ENCODE assay signal across 13 mouse cellular contexts in genomic region chr9:98976520-98976919, GRCm38 (mm10). TPM values are rescaled to one million over a fixed set of nuclear protein-coding genes. Genes with fewer than 3 reads are reported as not detected.
DNase-seq lines count a peak whose midpoint lies in the region; ATAC-seq and TF ChIP-seq lines count a peak whose summit lies in the region.
"Had no signal": no experiment of that assay in that cellular context is flagged by ENCODE, and none has a peak within 500 bp of the region (broad histone marks: within the 10 kb centered on the region; RNA-seq: fewer than 3 reads in every experiment).

No protein-coding gene starts in this region.

- peaks cover 37% of the 10 kb centered on the region for H3K27me3 ChIP-seq in hindbrain, postnatal 0 days (ENCODE audit: insufficient read depth, low read length)
- H3K27me3 ChIP-seq in hindbrain, embryonic 11.5 days (ENCODE audit: control insufficient read depth, insufficient read depth, low read length) = peaks cover 39% of the 10 kb centered on the region
- H3K27me3 ChIP-seq in ES-Bruce4 (ENCODE audit: control insufficient read depth, insufficient read depth, low read length, poor library complexity, severe bottlenecking) = peaks cover 10% of the 10 kb centered on the region
- H3K27me3 ChIP-seq in intestine, postnatal 0 days (replicated peaks; ENCODE audit: control insufficient read depth, insufficient read depth, low read length) = peaks cover 59% of the 10 kb centered on the region
- H3K27me3 ChIP-seq in hindbrain, embryonic 12.5 days = peaks cover 60% of the 10 kb centered on the region

- H3K4me2 ChIP-seq in hindbrain, postnatal 0 days (ENCODE audit: low read depth, low read length) = no peak overlapping the region
- no peak overlapping the region for H3K4me2 ChIP-seq in hindbrain, embryonic 11.5 days (replicated peaks; ENCODE audit: low read depth, low read length)
- H3K4me2 ChIP-seq in intestine, postnatal 0 days (replicated peaks; ENCODE audit: low read depth) = no peak overlapping the region
- no peak overlapping the region for H3K4me2 ChIP-seq in hindbrain, embryonic 12.5 days (replicated peaks)
- H3K4me2 ChIP-seq: hindbrain, embryonic 14.5 days; lung, embryonic 15.5 days had no signal

- no peak overlapping the region for H3K9ac ChIP-seq in hindbrain, postnatal 0 days (replicated peaks; ENCODE audit: low read length)
- H3K9ac ChIP-seq in hindbrain, embryonic 11.5 days (ENCODE audit: low read depth, low read length) = no peak overlapping the region
- no peak overlapping the region for H3K9ac ChIP-seq in ES-Bruce4 (ENCODE audit: low read depth, poor library complexity, severe bottlenecking)
- H3K9ac ChIP-seq in intestine, postnatal 0 days (ENCODE audit: low read depth, low read length) = no peak overlapping the region
- H3K9ac ChIP-seq in hindbrain, embryonic 12.5 days = no peak overlapping the region
- H3K9ac ChIP-seq: hindbrain, embryonic 14.5 days; lung, embryonic 15.5 days had no signal

- 47% methylated on average over 5 of the region's 5 CpGs for WGBS in hindbrain, postnatal 0 days
- WGBS in hindbrain, embryonic 11.5 days = 50% methylated on average over 5 of the region's 5 CpGs
- WGBS in intestine, postnatal 0 days = 41% methylated on average over 5 of the region's 5 CpGs
- 44% methylated on average over 5 of the region's 5 CpGs for WGBS in hindbrain, embryonic 12.5 days

- peak; percentile 76 for TF ChIP-seq CTCF in hindbrain, postnatal 0 days (IDR thresholded peaks at IDR 0.05; ENCODE audit: low read depth)
- peak; percentile 64 for TF ChIP-seq CTCF in ES-Bruce4 (IDR thresholded peaks at IDR 0.05; ENCODE audit: low read depth, low read length)
- peak; percentile 73 for TF ChIP-seq CTCF in intestine, postnatal 0 days (IDR thresholded peaks at IDR 0.05; ENCODE audit: low read depth)

- H3K9me3 ChIP-seq in hindbrain, postnatal 0 days (ENCODE audit: low read length) = no peaks in the 10 kb centered on the region
- no peaks in the 10 kb centered on the region for H3K9me3 ChIP-seq in hindbrain, embryonic 11.5 days (ENCODE audit: control insufficient read depth, low read length)
- H3K9me3 ChIP-seq in ES-Bruce4 (replicated peaks; ENCODE audit: control insufficient read depth, insufficient read depth, low read length, poor library complexity, severe bottlenecking) = no peaks in the 10 kb centered on the region
- no peaks in the 10 kb centered on the region for H3K9me3 ChIP-seq in intestine, postnatal 0 days (ENCODE audit: control insufficient read depth)
- no peaks in the 10 kb centered on the region for H3K9me3 ChIP-seq in hindbrain, embryonic 12.5 days (replicated peaks)
- H3K9me3 ChIP-seq: lung, embryonic 15.5 days had no signal

- no peak overlapping the region for H3K27ac ChIP-seq in hindbrain, postnatal 0 days
- no peak overlapping the region for H3K27ac ChIP-seq in hindbrain, embryonic 11.5 days (ENCODE audit: low read depth, low read length)
- no peak overlapping the region for H3K27ac ChIP-seq in ES-Bruce4 (ENCODE audit: insufficient read depth, low read length)
- no peak overlapping the region for H3K27ac ChIP-seq in intestine, postnatal 0 days (ENCODE audit: low read depth, low read length)
- H3K27ac ChIP-seq in hindbrain, embryonic 12.5 days = no peak overlapping the region
- H3K27ac ChIP-seq: hindbrain, embryonic 14.5 days; lung, embryonic 15.5 days had no signal

- TF ChIP-seq POLR2A in ES-Bruce4 (IDR thresholded peaks at IDR 0.05; ENCODE audit: insufficient read depth, low read length) = no peak

- H3K36me3 ChIP-seq in hindbrain, postnatal 0 days (ENCODE audit: insufficient read depth, low read length) = no peaks in the 10 kb centered on the region
- no peaks in the 10 kb centered on the region for H3K36me3 ChIP-seq in hindbrain, embryonic 11.5 days (ENCODE audit: control insufficient read depth, insufficient read depth, low read length)
- no peaks in the 10 kb centered on the region for H3K36me3 ChIP-seq in ES-Bruce4 (ENCODE audit: control insufficient read depth, insufficient read depth, low read length, poor library complexity, severe bottlenecking)
- no peaks in the 10 kb centered on the region for H3K36me3 ChIP-seq in intestine, postnatal 0 days (ENCODE audit: control insufficient read depth, insufficient read depth)
- H3K36me3 ChIP-seq in hindbrain, embryonic 12.5 days = no peaks in the 10 kb centered on the region
- H3K36me3 ChIP-seq: lung, embryonic 15.5 days had no signal

- no peaks in the 10 kb centered on the region for H3K4me1 ChIP-seq in hindbrain, postnatal 0 days (ENCODE audit: insufficient read depth, low read length)
- peaks cover 5% of the 10 kb centered on the region; the same call in 1 of the 2 replicates for H3K4me1 ChIP-seq in hindbrain, embryonic 11.5 days (replicated peaks; ENCODE audit: control insufficient read depth, insufficient read depth, low read length)
- H3K4me1 ChIP-seq in ES-Bruce4 (ENCODE audit: control insufficient read depth, insufficient read depth, low read length) = no peaks in the 10 kb centered on the region
- no peaks in the 10 kb centered on the region for H3K4me1 ChIP-seq in intestine, postnatal 0 days (replicated peaks; ENCODE audit: control insufficient read depth, insufficient read depth, low read length)
- peaks cover 9% of the 10 kb centered on the region for H3K4me1 ChIP-seq in hindbrain, embryonic 12.5 days

- no peak overlapping the region for H3K4me3 ChIP-seq in hindbrain, postnatal 0 days (ENCODE audit: low read length)
- no peak overlapping the region for H3K4me3 ChIP-seq in hindbrain, embryonic 11.5 days (ENCODE audit: low read depth, low read length)
- H3K4me3 ChIP-seq in ES-Bruce4 (ENCODE audit: low read depth, low read length) = no peak overlapping the region
- no peak overlapping the region for H3K4me3 ChIP-seq in intestine, postnatal 0 days (ENCODE audit: low read depth, low read length)
- no peak overlapping the region for H3K4me3 ChIP-seq in hindbrain, embryonic 12.5 days
- H3K4me3 ChIP-seq: lung, embryonic 15.5 days; myocyte had no signal

- TF ChIP-seq EP300 in ES-Bruce4 (IDR thresholded peaks at IDR 0.05; ENCODE audit: insufficient read depth, low read depth, low read length) = no peak

- peak; percentile 39; the same call in 1 of the 2 replicates for ATAC-seq in hindbrain, postnatal 0 days
- no peak for ATAC-seq in hindbrain, embryonic 11.5 days (ENCODE audit: low FRiP score)
- no peak for ATAC-seq in intestine, postnatal 0 days
- ATAC-seq in frontal cortex, adult (ENCODE audit: low TSS enrichment) = no peak
- no peak for ATAC-seq in hindbrain, embryonic 12.5 days (ENCODE audit: low FRiP score)

- DNase-seq in hindbrain, postnatal 0 days (ENCODE audit: low spot score) = no peak
- no peak for DNase-seq in hindbrain, embryonic 11.5 days (ENCODE audit: low spot score)
- DNase-seq in 3T3-L1 (ENCODE audit: low read depth, low spot score) = peak; percentile 36
- DNase-seq: cerebellum, postnatal 36 days; kidney, postnatal 4 days had no signal

RNA-seq across cellular contexts. Expression of gene Faim, which starts 9.7 kb away (rescaled TPM):
- 31.3 and 32.1 TPM in 2 replicates for total RNA-seq in hindbrain, postnatal 0 days (2014; rRNA removed)
- 116 and 123 TPM in 2 replicates for polyA plus RNA-seq in hindbrain, postnatal 0 days (2015; fragmentation: Nextera tagmentation; extraction: Ambion mirVana)
- 92.0 and 96.3 TPM in 2 replicates for polyA plus RNA-seq in hindbrain, embryonic 11.5 days (2014; fragmentation: Nextera tagmentation; extraction: Ambion mirVana)
- polyA plus RNA-seq in ES-Bruce4 (2011; ENCODE audit: insufficient read depth, insufficient read length, low read depth, missing spikeins) = 35.4 and 35.6 TPM in 2 replicates
- 30.3 and 31.2 TPM in 2 replicates for polyA plus RNA-seq in intestine, postnatal 0 days (2015; fragmentation: Nextera tagmentation; extraction: Ambion mirVana)
- polyA plus RNA-seq in hindbrain, embryonic 12.5 days (2016; fragmentation: Nextera tagmentation; extraction: Ambion mirVana) = 85.8 and 87.1 TPM in 2 replicates

RNA-seq across cellular contexts. Expression of gene Foxl2, which starts 21.4 kb away (rescaled TPM):
- 0.04 and 0.05 TPM in 2 replicates for total RNA-seq in hindbrain, postnatal 0 days (2014; rRNA removed)
- 0.28 and 0.57 TPM in 2 replicates for polyA plus RNA-seq in hindbrain, postnatal 0 days (2015; fragmentation: Nextera tagmentation; extraction: Ambion mirVana)
- 1.0 and 1.3 TPM in 2 replicates for polyA plus RNA-seq in hindbrain, embryonic 11.5 days (2014; fragmentation: Nextera tagmentation; extraction: Ambion mirVana)
- 0.67 and 0.68 TPM in 2 replicates for polyA plus RNA-seq in ES-Bruce4 (2011; ENCODE audit: insufficient read depth, insufficient read length, low read depth, missing spikeins)
- polyA plus RNA-seq in intestine, postnatal 0 days (2015; fragmentation: Nextera tagmentation; extraction: Ambion mirVana) = not detected in 2 replicates
- polyA plus RNA-seq in hindbrain, embryonic 12.5 days (2016; fragmentation: Nextera tagmentation; extraction: Ambion mirVana) = 1.6 and 2.0 TPM in 2 replicates
- polyA plus RNA-seq: lung, embryonic 15.5 days; stomach, embryonic 14.5 days had no signal

RNA-seq across cellular contexts. Expression of gene Gm1123, which starts 59.0 kb away (rescaled TPM):
- total RNA-seq in hindbrain, postnatal 0 days (2014; rRNA removed) = not detected in 2 replicates
- 0.09 and 0.15 TPM in 2 replicates for polyA plus RNA-seq in hindbrain, postnatal 0 days (2015; fragmentation: Nextera tagmentation; extraction: Ambion mirVana)
- polyA plus RNA-seq in hindbrain, embryonic 11.5 days (2014; fragmentation: Nextera tagmentation; extraction: Ambion mirVana) = not detected in 2 replicates
- polyA plus RNA-seq in ES-Bruce4 (2011; ENCODE audit: insufficient read depth, insufficient read length, low read depth, missing spikeins) = not detected in 2 replicates
- polyA plus RNA-seq in intestine, postnatal 0 days (2015; fragmentation: Nextera tagmentation; extraction: Ambion mirVana) = 45.9 and 46.8 TPM in 2 replicates
- not detected in 2 replicates for polyA plus RNA-seq in hindbrain, embryonic 12.5 days (2016; fragmentation: Nextera tagmentation; extraction: Ambion mirVana)
- polyA plus RNA-seq: lung, embryonic 15.5 days; myocyte had no signal

Comparison
In these comparisons a context has a peak if more than half of its experiments do, and no peak if none do; other contexts are left out.
1. RNA of gene Gm1123, which starts 59.0 kb away (polyA plus RNA-seq): 45.9 to 46.8 TPM in intestine, postnatal 0 days; 0.09 to 0.15 TPM in hindbrain, postnatal 0 days, not detected in hindbrain, embryonic 12.5 days, not detected in hindbrain, embryonic 11.5 days and not detected in ES-Bruce4; every median in the first group is over 10 times any median in the second.
2. Peak in every context shown above with its lines, with median percentiles within 50 percentile points of each other: CTCF ChIP-seq.